Mouse (Mus musculus): Measurements from ENCODE around the gene Mrgpre. TPM values are rescaled to one million over a fixed set of nuclear protein-coding genes. Genes with fewer than 3 reads are reported as not detected.

The Mrgpre gene
- polyA plus RNA-seq, 1 experiment from 2014 or later, result 14.1 TPM

DNA sequence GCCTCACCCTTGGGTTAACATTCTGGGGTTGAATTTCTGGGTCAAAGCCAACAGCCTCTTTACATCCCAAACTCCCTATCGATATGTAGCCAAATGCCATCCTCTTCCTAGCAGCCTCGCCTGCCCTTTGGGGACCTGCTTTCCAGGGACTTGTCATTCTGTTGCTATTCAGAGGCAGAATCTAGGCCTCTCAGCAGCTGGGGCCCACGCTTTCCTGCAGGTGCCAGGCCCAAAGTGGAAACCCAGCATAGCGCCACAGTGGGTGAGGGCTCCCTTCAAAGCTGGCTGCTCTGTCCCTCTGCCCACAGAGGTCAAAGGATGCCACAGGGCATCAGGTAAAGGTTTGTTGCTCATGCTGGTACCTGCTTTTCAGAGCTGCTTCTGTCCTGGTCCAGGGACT is 50.6 kb downstream of the Mrgpre start:
- H3K4me3 ChIP-seq (ENCODE audit: low read depth, low read length), result no peak overlapping the region
- 85% methylated on average over 4 of the region's 4 CpGs for WGBS
- H3K27me3 ChIP-seq (ENCODE audit: control insufficient read depth, insufficient read depth, low read depth, low read length), result no peaks in the 10 kb centered on the region
- H3K4me1 ChIP-seq (ENCODE audit: control insufficient read depth, insufficient read depth, low read length), result peaks cover 21% of the 10 kb centered on the region
- ATAC-seq, result no peak
- 0 out of 2 replicates have a peak, but pooled peaks cover 6% of the 10 kb centered on the region for H3K36me3 ChIP-seq (ENCODE audit: control insufficient read depth, insufficient read depth, low read length)
- H3K4me2 ChIP-seq (ENCODE audit: low read length), result no peak overlapping the region
- H3K9ac ChIP-seq (ENCODE audit: low read depth, low read length), result no peak overlapping the region
- H3K27ac ChIP-seq (ENCODE audit: low read length), result no peak overlapping the region
- H3K9me3 ChIP-seq (replicated peaks; ENCODE audit: control insufficient read depth, low read length, poor library complexity, severe bottlenecking), result no peaks in the 10 kb centered on the region

DNA sequence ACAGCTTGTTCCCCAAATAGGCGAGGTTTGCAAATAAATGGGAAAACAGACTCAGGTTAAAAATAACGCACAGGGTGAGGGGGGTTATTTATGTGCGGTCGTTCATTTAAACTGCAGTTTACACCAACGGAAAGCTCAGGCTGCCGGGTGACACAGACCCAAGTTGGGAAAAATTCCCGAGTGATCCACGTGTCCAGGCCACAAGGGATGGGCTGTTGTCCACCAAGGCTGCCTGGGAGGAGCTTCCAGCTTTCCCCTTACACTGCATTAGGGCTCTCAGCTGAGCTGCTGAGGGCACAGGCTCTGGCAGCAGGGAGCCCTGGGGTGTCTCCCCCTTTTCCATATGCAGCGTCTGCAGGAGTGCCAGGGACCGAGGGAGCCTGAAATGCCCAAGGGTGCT is 54.4 kb downstream of the Mrgpre start:
- Histone ChIP-seq H3K27ac (ENCODE audit: low read length) (no peak overlapping the region), H3K27me3 (ENCODE audit: control insufficient read depth, insufficient read depth, low read depth, low read length) (no peaks in the 10 kb centered on the region), H3K4me3 (ENCODE audit: low read depth, low read length) (no peak overlapping the region), H3K9me3 (replicated peaks; ENCODE audit: control insufficient read depth, low read length, poor library complexity, severe bottlenecking) (no peaks in the 10 kb centered on the region), H3K9ac (ENCODE audit: low read depth, low read length) (no peak overlapping the region), H3K36me3 (ENCODE audit: control insufficient read depth, insufficient read depth, low read length) (peaks cover 6% of the 10 kb centered on the region; the same call in 1 of the 2 replicates), H3K4me2 (ENCODE audit: low read length) (no peak overlapping the region), H3K4me1 (ENCODE audit: control insufficient read depth, insufficient read depth, low read length) (0 out of 2 replicates have a peak, but pooled peaks cover 3% of the 10 kb centered on the region)
- ATAC-seq, result no peak
- whole genome bisulfite sequencing, result 83% methylated on average over 10 of the region's 10 CpGs

Small RNA genes within 50 kb of the gene (microRNA-seq; reads per million reads assigned to microRNA genes)
- gene Gm22064, result not detected

Other genes starting within 250 kb of the Mrgpre start
- 327 and 338 TPM in 2 replicates for gene Nap1l4, start 235.4 kb downstream of the Mrgpre start, polyA plus RNA-seq (2015; fragmentation: Nextera tagmentation; extraction: Ambion mirVana)
- 70.5 and 78.6 TPM in 2 replicates for gene Cars, start 184.4 kb downstream of the Mrgpre start, polyA plus RNA-seq (2015; fragmentation: Nextera tagmentation; extraction: Ambion mirVana)
- gene Tnfrsf26, start 155.8 kb downstream of the Mrgpre start, polyA plus RNA-seq (2015; fragmentation: Nextera tagmentation; extraction: Ambion mirVana), result 0.16 and 0.24 TPM in 2 replicates
- gene Tnfrsf22, start 134.8 kb downstream of the Mrgpre start, polyA plus RNA-seq (2015; fragmentation: Nextera tagmentation; extraction: Ambion mirVana), result 3.3 and 3.8 TPM in 2 replicates
- 0.72 and 0.90 TPM in 2 replicates for gene Tnfrsf23, start 98.6 kb downstream of the Mrgpre start, polyA plus RNA-seq (2015; fragmentation: Nextera tagmentation; extraction: Ambion mirVana)
- 43.8 and 44.1 TPM in 2 replicates for gene Osbpl5, start 27.5 kb downstream of the Mrgpre start, polyA plus RNA-seq (2015; fragmentation: Nextera tagmentation; extraction: Ambion mirVana)
- not detected in 2 replicates for gene Mrgprg, start 17.5 kb downstream of the Mrgpre start, polyA plus RNA-seq (2015; fragmentation: Nextera tagmentation; extraction: Ambion mirVana)
- 6.5 and 7.5 TPM in 2 replicates for gene Nadsyn1, start 38.3 kb upstream of the Mrgpre start, polyA plus RNA-seq (2015; fragmentation: Nextera tagmentation; extraction: Ambion mirVana)
- gene Dhcr7, start 38.6 kb upstream of the Mrgpre start, polyA plus RNA-seq (2015; fragmentation: Nextera tagmentation; extraction: Ambion mirVana), result 71.7 and 83.4 TPM in 2 replicates
- gene Gm498, start 82.3 kb upstream of the Mrgpre start, polyA plus RNA-seq (2015; fragmentation: Nextera tagmentation; extraction: Ambion mirVana), result not detected in 2 replicates
- gene Shank2, start 217.4 kb upstream of the Mrgpre start, polyA plus RNA-seq (2015; fragmentation: Nextera tagmentation; extraction: Ambion mirVana), result 10.0 and 10.5 TPM in 2 replicates

Data from midbrain, embryonic 16.5 days (tissue).